Mouse (Mus musculus): Measurements from ENCODE around the gene Sigirr.

- TF ChIP-seq POLR2A (IDR thresholded peaks at IDR 0.05; ENCODE audit: low read depth, low read length) = no peak
- no peak for TF ChIP-seq CTCF (IDR thresholded peaks at IDR 0.05; ENCODE audit: borderline replicate concordance, insufficient read depth, low read length)
These were observed 42.8 kb downstream of the Sigirr start for GRCm38 (mm10) chr7:141057541-141057940.

All from embryonic fibroblast, embryonic 13.5 days (primary cell).